Mouse (Mus musculus) hindbrain, embryonic 14.5 days (tissue): ENCODE results near the gene Gtf2a1l. TPM values are rescaled to one million over a fixed set of nuclear protein-coding genes. Genes with fewer than 3 reads are reported as not detected.

Source experiments
- ATAC-seq: fragments of 200-750 bp; cut with Nextera tagmentation; 2 replicates; pipeline ENCODE4 v1.8.0; 2017; ENCODE audit warnings: moderate number of reproducible peaks, mild to moderate bottlenecking, moderate TSS enrichment, moderate library complexity; ENCODE audit not compliant: low FRiP score
- DNase-seq: peaks from one replicate; pipeline ENCODE4 v3.0.0-alpha.2; 2015; ENCODE audit warnings: low spot score
- H3K27ac ChIP-seq: fragments of 300-500 bp; sonication (generic); 2 replicates; pipeline ENCODE4 v1.5.1; 2014; ENCODE audit warnings: mild to moderate bottlenecking, moderate library complexity
- H3K27me3 ChIP-seq: fragments of 300-500 bp; sonication (generic); 2 replicates; pipeline ENCODE4 v1.6.1; 2014; ENCODE audit warnings: mild to moderate bottlenecking, low read length, mixed read lengths; ENCODE audit not compliant: control insufficient read depth, insufficient read depth
- H3K36me3 ChIP-seq: fragments of 300-500 bp; sonication (generic); replicated peaks from 2 replicates; pipeline ENCODE4 v1.6.1; 2014; ENCODE audit not compliant: control insufficient read depth, insufficient read depth
- H3K4me1 ChIP-seq: fragments of 300-500 bp; sonication (generic); replicated peaks from 2 replicates; pipeline ENCODE4 v1.6.1; 2014; ENCODE audit warnings: antibody characterized with exemption, low read length, mixed read lengths; ENCODE audit not compliant: control insufficient read depth, insufficient read depth
- H3K4me2 ChIP-seq: fragments of 300-500 bp; sonication (generic); replicated peaks from 2 replicates; pipeline ENCODE4 v1.6.1; 2014; ENCODE audit warnings: mild to moderate bottlenecking, moderate library complexity
- H3K4me3 ChIP-seq: fragments of 300-500 bp; sonication (generic); replicated peaks from 2 replicates; pipeline ENCODE4 v1.5.1; 2014; ENCODE audit warnings: mild to moderate bottlenecking, low read length
- H3K9ac ChIP-seq: fragments of 300-500 bp; sonication (generic); 2 replicates; pipeline ENCODE4 v1.6.1; 2014
- H3K9me3 ChIP-seq: fragments of 300-500 bp; sonication (generic); 2 replicates; pipeline ENCODE4 v1.6.1; 2016; ENCODE audit warnings: low read length; ENCODE audit not compliant: control insufficient read depth
- WGBS: fragments of 180-500 bp; shearing (Covaris S2); extraction: QIAGEN DNeasy Blood & Tissue Kit; methylation state at CpG from one replicate; pipeline ENCODE4 v1.1.7; 2014; 5-methylcytosine and 5-hydroxymethylcytosine counted together
- polyA plus RNA-seq: library from polyadenylated mRNA; unstranded; fragments of >200 nt; fragmentation: Nextera tagmentation; extraction: Ambion mirVana; gene quantifications from 2 replicates; pipeline ENCODE4 v1.2.1, GENCODE M21; 2014

Gtf2a1l gene
- polyA plus RNA-seq, 1 experiment from 2014 or later: 0.27 TPM

- Histone ChIP-seq H3K9me3 (no peaks in the 10 kb centered on the region), H3K36me3 (no peaks in the 10 kb centered on the region), H3K4me3 (no peak overlapping the region), H3K27me3 (no peaks in the 10 kb centered on the region), H3K4me1 (no peaks in the 10 kb centered on the region), H3K4me2 (no peak overlapping the region), H3K9ac (no peak overlapping the region), H3K27ac (no peak overlapping the region; the same call in 1 of the 2 replicates)
- DNase-seq (no peak), ATAC-seq (no peak)
- WGBS: 92% methylated on average over 23 of the region's 23 CpGs
Observed at GRCm38 (mm10) chr17:88675310-88676309, 7.2 kb downstream of the Gtf2a1l start.

GRCm38 (mm10) chr17:88688226-88688625, 19.8 kb downstream of the Gtf2a1l start:
- Histone ChIP-seq H3K27ac (no peak overlapping the region), H3K27me3 (no peaks in the 10 kb centered on the region), H3K9me3 (no peaks in the 10 kb centered on the region), H3K4me2 (no peak overlapping the region), H3K4me3 (no peak overlapping the region), H3K9ac (no peak overlapping the region), H3K36me3 (no peaks in the 10 kb centered on the region), H3K4me1 (no peaks in the 10 kb centered on the region)
- 50% methylated on average over 11 of the region's 11 CpGs for WGBS
- no peak for DNase-seq
- no peak for ATAC-seq

- Histone ChIP-seq H3K4me2 (no peak overlapping the region), H3K9me3 (no peaks in the 10 kb centered on the region), H3K9ac (no peak overlapping the region), H3K4me3 (no peak overlapping the region), H3K27ac (no peak overlapping the region), H3K27me3 (no peaks in the 10 kb centered on the region), H3K36me3 (no peaks in the 10 kb centered on the region), H3K4me1 (no peaks in the 10 kb centered on the region; the same call in 1 of the 2 replicates)
- peak; percentile 66; the same call in 1 of the 2 replicates for ATAC-seq
- DNase-seq: no peak
- 41% methylated on average over 9 of the region's 9 CpGs for WGBS
Observed at GRCm38 (mm10) chr17:88696656-88697333, 28.3 kb downstream of the Gtf2a1l start.

DNA sequence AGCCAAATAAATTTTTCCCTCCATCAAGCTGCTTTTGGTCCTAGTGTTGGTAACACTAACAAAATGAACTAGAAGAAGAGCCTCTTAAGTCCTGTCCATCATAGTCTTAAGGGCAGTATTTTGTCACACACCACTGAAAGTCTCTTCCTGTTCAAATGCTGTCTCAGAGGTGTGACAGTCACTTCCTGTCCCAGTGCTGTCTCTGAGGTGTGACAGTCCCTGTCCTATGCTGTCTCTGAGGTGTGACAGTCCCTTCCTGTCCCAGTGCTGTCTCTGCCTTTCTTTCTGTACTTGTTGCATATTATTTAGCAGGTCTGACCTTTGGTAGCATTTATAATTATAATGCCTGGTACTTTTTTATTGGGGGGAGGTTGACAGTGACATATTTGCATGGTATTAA, 32.4 kb downstream of the Gtf2a1l start:
- Histone ChIP-seq H3K9ac (no peak overlapping the region), H3K4me1 (no peaks in the 10 kb centered on the region; the same call in 1 of the 2 replicates), H3K27me3 (no peaks in the 10 kb centered on the region), H3K36me3 (no peaks in the 10 kb centered on the region), H3K4me3 (no peak overlapping the region), H3K4me2 (no peak overlapping the region), H3K27ac (no peak overlapping the region), H3K9me3 (no peaks in the 10 kb centered on the region)
- no peak for DNase-seq
- ATAC-seq: no peak

GRCm38 (mm10) chr17:88702345-88702744, 33.9 kb downstream of the Gtf2a1l start:
- H3K4me2 ChIP-seq: no peak overlapping the region
- H3K9ac ChIP-seq: no peak overlapping the region
- H3K36me3 ChIP-seq: no peaks in the 10 kb centered on the region
- H3K4me1 ChIP-seq: peaks cover 7% of the 10 kb centered on the region; the same call in 1 of the 2 replicates
- no peak overlapping the region for H3K4me3 ChIP-seq
- H3K27ac ChIP-seq: no peak overlapping the region
- no peaks in the 10 kb centered on the region for H3K27me3 ChIP-seq
- H3K9me3 ChIP-seq: no peaks in the 10 kb centered on the region
- WGBS: 35% methylated on average over 6 of the region's 6 CpGs
- DNase-seq (no peak), ATAC-seq (no peak)

- no peak overlapping the region for H3K27ac ChIP-seq
Observed at GRCm38 (mm10) chr17:88703112-88703511, 34.7 kb downstream of the Gtf2a1l start.

GRCm38 (mm10) chr17:88706231-88706649, 37.8 kb downstream of the Gtf2a1l start:
- Histone ChIP-seq H3K4me3 (no peak overlapping the region), H3K36me3 (no peaks in the 10 kb centered on the region), H3K27ac (no peak overlapping the region), H3K4me1 (peaks cover 7% of the 10 kb centered on the region; the same call in 1 of the 2 replicates), H3K9me3 (no peaks in the 10 kb centered on the region), H3K27me3 (no peaks in the 10 kb centered on the region), H3K9ac (no peak overlapping the region), H3K4me2 (no peak overlapping the region)
- no peak; the same call in 1 of the 2 replicates for ATAC-seq
- 12% methylated on average over 8 of the region's 8 CpGs for WGBS
- no peak for DNase-seq

More at GRCm38 (mm10) chr17:88703112-88703511, 34.7 kb downstream of the Gtf2a1l start:
- no peak for ATAC-seq
- H3K4me3 ChIP-seq: no peak overlapping the region
- WGBS: 56% methylated on average over 4 of the region's 4 CpGs
- no peaks in the 10 kb centered on the region for H3K36me3 ChIP-seq
- no peaks in the 10 kb centered on the region for H3K9me3 ChIP-seq
- no peak overlapping the region for H3K9ac ChIP-seq
- H3K4me2 ChIP-seq: no peak overlapping the region
- no peak for DNase-seq
- H3K27me3 ChIP-seq: no peaks in the 10 kb centered on the region
- H3K4me1 ChIP-seq: peaks cover 7% of the 10 kb centered on the region; the same call in 1 of the 2 replicates

DNA sequence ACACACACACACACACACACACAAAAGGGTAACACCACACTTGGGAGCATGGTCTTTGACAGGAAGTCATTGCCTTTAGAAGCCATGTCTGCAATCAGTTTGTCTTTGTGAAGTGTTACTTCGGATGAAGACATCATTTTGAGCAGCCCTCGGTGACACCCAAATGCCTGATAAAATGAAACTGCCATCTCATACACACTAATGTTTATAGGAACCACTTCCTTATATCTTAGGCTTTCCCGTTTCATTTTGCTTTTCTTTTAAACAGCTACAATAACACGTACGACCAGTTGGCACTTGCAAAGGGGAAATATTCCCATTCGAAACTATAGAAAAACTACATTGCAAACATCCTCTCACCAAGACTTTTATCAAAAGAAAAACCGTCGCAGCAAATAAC, 81.2 kb downstream of the Gtf2a1l start:
- no peak overlapping the region for H3K9ac ChIP-seq
- ATAC-seq (no peak), DNase-seq (no peak)
- H3K4me3 ChIP-seq: no peak overlapping the region
- H3K4me2 ChIP-seq: 0 out of 2 replicates have a peak overlapping the region, but pooled peaks have one; percentile 21
- no peaks in the 10 kb centered on the region for H3K9me3 ChIP-seq
- no peak overlapping the region for H3K27ac ChIP-seq
- no peaks in the 10 kb centered on the region for H3K27me3 ChIP-seq
- H3K36me3 ChIP-seq: no peaks in the 10 kb centered on the region
- 55% methylated on average over 8 of the region's 8 CpGs for WGBS
- peaks cover 18% of the 10 kb centered on the region for H3K4me1 ChIP-seq

DNA sequence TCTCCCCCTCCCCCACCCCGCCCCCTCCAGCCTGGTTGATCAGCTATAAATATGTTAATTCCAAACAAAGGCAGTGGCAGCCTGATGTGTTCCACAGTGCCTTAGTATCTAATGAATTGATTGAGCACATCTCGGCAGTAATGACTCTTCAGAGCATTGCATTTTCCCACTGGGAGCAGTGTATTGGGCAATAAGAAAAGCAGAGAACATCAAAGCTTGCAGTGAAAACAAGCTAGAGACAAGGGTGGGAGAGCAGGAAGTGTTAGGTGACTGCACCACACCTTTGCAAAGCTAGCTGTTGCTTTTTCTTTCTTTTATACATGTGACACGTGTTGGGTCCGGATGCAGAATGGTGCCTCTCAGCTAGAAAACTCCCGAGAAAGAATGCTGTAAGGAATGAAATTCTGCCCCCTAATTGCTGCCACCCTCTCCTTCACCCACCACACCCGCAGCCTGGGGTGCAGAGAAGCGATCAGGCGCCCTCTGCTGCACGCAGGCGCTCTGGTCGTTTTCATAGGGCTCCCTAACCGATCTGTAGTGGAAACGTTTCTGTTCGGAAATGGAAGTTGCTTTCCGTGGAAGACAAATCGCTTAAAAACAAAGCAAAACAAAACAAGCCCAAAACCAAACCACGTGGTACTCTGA, 84.5 kb downstream of the Gtf2a1l start:
- Histone ChIP-seq H3K27ac (peak overlapping the region; percentile 39; the same call in 1 of the 2 replicates), H3K9me3 (no peaks in the 10 kb centered on the region), H3K27me3 (no peaks in the 10 kb centered on the region), H3K4me1 (peaks cover 28% of the 10 kb centered on the region), H3K36me3 (no peaks in the 10 kb centered on the region), H3K9ac (no peak overlapping the region), H3K4me2 (peak overlapping the region; percentile 29), H3K4me3 (no peak overlapping the region)
- ATAC-seq (peak; percentile 70), DNase-seq (peak; percentile 72)
- 8% methylated on average over 17 of the region's 17 CpGs for WGBS
